10 mouse cellular contexts compared by ENCODE assay signal in the genomic region with DNA sequence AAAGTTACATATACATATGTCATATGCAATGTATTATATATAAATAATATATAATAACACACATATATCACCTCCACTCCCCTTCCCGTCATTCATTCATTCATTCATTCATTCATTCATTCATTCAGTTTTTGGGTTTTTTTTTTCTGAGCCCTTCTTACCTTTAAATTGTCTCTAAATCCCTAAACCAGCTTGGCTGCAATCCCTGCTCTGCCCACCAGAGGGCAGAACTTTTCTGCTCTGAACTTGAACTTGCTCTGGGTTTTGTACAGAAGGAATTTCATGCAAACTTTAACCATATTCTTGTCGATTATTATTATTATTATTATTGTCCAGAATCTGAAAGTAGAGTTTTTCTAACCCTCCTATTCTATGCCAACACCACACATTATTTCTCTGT. TPM values are rescaled to one million over a fixed set of nuclear protein-coding genes. Genes with fewer than 3 reads are reported as not detected.
A peak's percentile ranks its signal among the peaks of the same experiment; 100 is the strongest.
DNase-seq lines count a peak whose midpoint lies in the region; ATAC-seq and TF ChIP-seq lines count a peak whose summit lies in the region.
"Had no signal": no experiment of that assay in that cellular context is flagged by ENCODE, and none has a peak within 500 bp of the region (broad histone marks: within the 10 kb centered on the region; RNA-seq: fewer than 3 reads in every experiment).

No protein-coding gene starts in this region.

- no peaks in the 10 kb centered on the region for H3K36me3 ChIP-seq in liver, embryonic 11.5 days (ENCODE audit: control insufficient read depth, insufficient read depth, low read length)
- no peaks in the 10 kb centered on the region for H3K36me3 ChIP-seq in embryonic facial prominence, embryonic 14.5 days (ENCODE audit: control insufficient read depth, insufficient read depth, low read length)
- H3K36me3 ChIP-seq in liver, embryonic 14.5 days (replicated peaks; ENCODE audit: control insufficient read depth, insufficient read depth, low read depth), result no peaks in the 10 kb centered on the region
- H3K36me3 ChIP-seq: hindbrain, embryonic 15.5 days had no signal

- H3K27ac ChIP-seq in liver, embryonic 11.5 days (ENCODE audit: low read depth, low read length), result no peak overlapping the region
- no peak overlapping the region for H3K27ac ChIP-seq in embryonic facial prominence, embryonic 14.5 days (replicated peaks; ENCODE audit: low read depth, low read length)
- H3K27ac ChIP-seq in liver, embryonic 14.5 days, result no peak overlapping the region
- H3K27ac ChIP-seq: hindbrain, embryonic 15.5 days had no signal

- H3K9ac ChIP-seq in liver, embryonic 11.5 days (ENCODE audit: low read depth, low read length), result no peak overlapping the region
- H3K9ac ChIP-seq in embryonic facial prominence, embryonic 14.5 days (ENCODE audit: low read depth, low read length), result no peak overlapping the region
- H3K9ac ChIP-seq in liver, embryonic 14.5 days (replicated peaks), result no peak overlapping the region
- H3K9ac ChIP-seq: hindbrain, embryonic 15.5 days had no signal

- no peak overlapping the region for H3K4me2 ChIP-seq in liver, embryonic 11.5 days
- H3K4me2 ChIP-seq in embryonic facial prominence, embryonic 14.5 days (ENCODE audit: low read depth, low read length), result no peak overlapping the region
- no peak overlapping the region for H3K4me2 ChIP-seq in liver, embryonic 14.5 days (ENCODE audit: low read depth)
- H3K4me2 ChIP-seq: hindbrain, embryonic 15.5 days had no signal

- TF ChIP-seq EP300 in liver, embryonic 14.5 days (IDR thresholded peaks at IDR 0.05; ENCODE audit: low read depth), result no peak

- no peak for ATAC-seq in liver, embryonic 11.5 days (replicated peaks; ENCODE audit: low FRiP score)
- ATAC-seq in embryonic facial prominence, embryonic 14.5 days (ENCODE audit: low read depth), result no peak
- no peak for ATAC-seq in liver, embryonic 14.5 days (ENCODE audit: insufficient read depth)

- 0% methylated on average over 2 of the region's 2 CpGs for WGBS in liver, embryonic 11.5 days
- 7% methylated on average over 2 of the region's 2 CpGs for WGBS in embryonic facial prominence, embryonic 14.5 days
- WGBS in liver, embryonic 14.5 days (ENCODE audit: insufficient replicate concordance), result 1% methylated on average over 2 of the region's 2 CpGs

- peak; percentile 81 for TF ChIP-seq CTCF in liver, embryonic 14.5 days (IDR thresholded peaks at IDR 0.05; ENCODE audit: low read depth)

- H3K27me3 ChIP-seq in liver, embryonic 11.5 days (replicated peaks; ENCODE audit: control insufficient read depth, insufficient read depth, low read length), result peaks cover 37% of the 10 kb centered on the region
- peaks cover 29% of the 10 kb centered on the region for H3K27me3 ChIP-seq in embryonic facial prominence, embryonic 14.5 days (replicated peaks; ENCODE audit: control insufficient read depth, insufficient read depth, low read length)
- peaks cover 29% of the 10 kb centered on the region for H3K27me3 ChIP-seq in liver, embryonic 14.5 days (ENCODE audit: control insufficient read depth, insufficient read depth, low read length)

- H3K9me3 ChIP-seq in liver, embryonic 11.5 days (ENCODE audit: control insufficient read depth, low read length), result no peaks in the 10 kb centered on the region
- 0 out of 2 replicates have a peak, but pooled peaks cover 4% of the 10 kb centered on the region for H3K9me3 ChIP-seq in embryonic facial prominence, embryonic 14.5 days (ENCODE audit: control insufficient read depth, low read length)
- no peaks in the 10 kb centered on the region for H3K9me3 ChIP-seq in liver, embryonic 14.5 days (ENCODE audit: control insufficient read depth, low read length)
- H3K9me3 ChIP-seq: hindbrain, embryonic 15.5 days had no signal

- H3K4me1 ChIP-seq in liver, embryonic 11.5 days (replicated peaks; ENCODE audit: control insufficient read depth, insufficient read depth, low read length), result 0 out of 2 replicates have a peak, but pooled peaks cover 2% of the 10 kb centered on the region
- no peaks in the 10 kb centered on the region for H3K4me1 ChIP-seq in embryonic facial prominence, embryonic 14.5 days (ENCODE audit: control insufficient read depth, insufficient read depth, low read length)
- H3K4me1 ChIP-seq in liver, embryonic 14.5 days (replicated peaks; ENCODE audit: control insufficient read depth in 2 of 2, insufficient read depth in 2 of 2, low read length in 1 of 2), result no peaks in the 10 kb centered on the region
- H3K4me1 ChIP-seq: hindbrain, embryonic 15.5 days had no signal

- H3K4me3 ChIP-seq in liver, embryonic 11.5 days (ENCODE audit: low read depth, low read length), result no peak overlapping the region
- H3K4me3 ChIP-seq in embryonic facial prominence, embryonic 14.5 days (ENCODE audit: low read depth, low read length), result no peak overlapping the region
- no peak overlapping the region for H3K4me3 ChIP-seq in liver, embryonic 14.5 days (ENCODE audit: insufficient read depth in 1 of 2, low read depth in 2 of 2, low read length in 2 of 2)
- H3K4me3 ChIP-seq: hindbrain, embryonic 15.5 days had no signal

- peak; percentile 76 to 78 for DNase-seq in adrenal gland, adult 18-20 months (ENCODE audit: low spot score in 2 of 2)
- no peak for DNase-seq in adrenal gland, postnatal 4 days (ENCODE audit: low spot score in 2 of 2)
- DNase-seq in liver, result peak; percentile 78
- DNase-seq in liver, embryonic 11.5 days (ENCODE audit: low spot score), result no peak
- peak; percentile 67 for DNase-seq in adrenal gland, adult 2 months
- DNase-seq in embryonic facial prominence, embryonic 14.5 days (ENCODE audit: low spot score), result peak; percentile 63
- peak; percentile 48 to 69 (median 56) for DNase-seq in liver, embryonic 14.5 days (ENCODE audit: low read depth in 3 of 3, low spot score in 3 of 3)
- peak; percentile 51 to 82 for DNase-seq in spleen, adult 18-20 months

RNA-seq across cellular contexts. Expression of a gene that starts 7.3 kb away (rescaled TPM):
- total RNA-seq in adrenal gland, adult 18-20 months (2021), result 10 to 100 TPM; 48.3 to 49.1 TPM
- 10 to 100 TPM; 67.0 to 70.3 TPM for total RNA-seq in adrenal gland, postnatal 4 days (2021)
- 10.2 and 12.8 TPM in 2 replicates for polyA plus RNA-seq in liver, embryonic 11.5 days (2014; fragmentation: Nextera tagmentation; extraction: Ambion mirVana)
- 10 to 100 TPM; 44.2 to 58.5 TPM for total RNA-seq in adrenal gland, adult 2 months (2021)
- 144 and 152 TPM in 2 replicates for polyA plus RNA-seq in adrenal gland, adult 2 months (2012; rRNA removed)
- polyA plus RNA-seq in embryonic facial prominence, embryonic 14.5 days (2014; fragmentation: Nextera tagmentation; extraction: Ambion mirVana), result 20.2 and 22.6 TPM in 2 replicates
- polyA plus RNA-seq in liver, embryonic 14.5 days (2012; rRNA removed), result 18.1 and 20.2 TPM in 2 replicates
- polyA plus RNA-seq in liver, embryonic 14.5 days (2014; fragmentation: Nextera tagmentation; extraction: Ambion mirVana), result 3.5 and 3.7 TPM in 2 replicates

RNA-seq across cellular contexts. Expression of a gene that starts 14.2 kb away (rescaled TPM):
- not detected for total RNA-seq in adrenal gland, adult 18-20 months (2021)
- not detected for total RNA-seq in adrenal gland, postnatal 4 days (2021)
- not detected in 2 replicates for polyA plus RNA-seq in liver, embryonic 11.5 days (2014; fragmentation: Nextera tagmentation; extraction: Ambion mirVana)
- not detected for total RNA-seq in adrenal gland, adult 2 months (2021)
- polyA plus RNA-seq in adrenal gland, adult 2 months (2012; rRNA removed), result not detected in 2 replicates
- not detected in 2 replicates for polyA plus RNA-seq in embryonic facial prominence, embryonic 14.5 days (2014; fragmentation: Nextera tagmentation; extraction: Ambion mirVana)
- not detected in 2 replicates for polyA plus RNA-seq in liver, embryonic 14.5 days (2012; rRNA removed)
- polyA plus RNA-seq in liver, embryonic 14.5 days (2014; fragmentation: Nextera tagmentation; extraction: Ambion mirVana), result not detected in 2 replicates
- polyA plus RNA-seq: neural tube, embryonic 14.5 days had no signal

RNA-seq across cellular contexts. Expression of a gene that starts 14.9 kb away (rescaled TPM):
- 100 to 1,000 TPM; 127 to 137 TPM for total RNA-seq in adrenal gland, adult 18-20 months (2021)
- 10 to 100 TPM; 70.0 to 74.7 TPM for total RNA-seq in adrenal gland, postnatal 4 days (2021)
- polyA plus RNA-seq in liver, embryonic 11.5 days (2014; fragmentation: Nextera tagmentation; extraction: Ambion mirVana), result 12.4 and 13.9 TPM in 2 replicates
- total RNA-seq in adrenal gland, adult 2 months (2021), result 100 to 1,000 TPM; 130 to 142 TPM
- polyA plus RNA-seq in adrenal gland, adult 2 months (2012; rRNA removed), result 743 and 836 TPM in 2 replicates
- polyA plus RNA-seq in embryonic facial prominence, embryonic 14.5 days (2014; fragmentation: Nextera tagmentation; extraction: Ambion mirVana), result 43.3 and 58.2 TPM in 2 replicates
- polyA plus RNA-seq in liver, embryonic 14.5 days (2012; rRNA removed), result 17.9 and 20.7 TPM in 2 replicates
- 8.3 and 10.6 TPM in 2 replicates for polyA plus RNA-seq in liver, embryonic 14.5 days (2014; fragmentation: Nextera tagmentation; extraction: Ambion mirVana)

RNA-seq across cellular contexts. Expression of a gene that starts 25.7 kb away (rescaled TPM):
- 10 to 100 TPM; 13.0 to 14.7 TPM for total RNA-seq in adrenal gland, adult 18-20 months (2021)
- total RNA-seq in adrenal gland, postnatal 4 days (2021), result 10 to 100 TPM; 23.4 to 25.3 TPM
- polyA plus RNA-seq in liver, embryonic 11.5 days (2014; fragmentation: Nextera tagmentation; extraction: Ambion mirVana), result 3.7 and 4.3 TPM in 2 replicates
- 10 to 100 TPM; 12.6 to 16.1 TPM for total RNA-seq in adrenal gland, adult 2 months (2021)
- 77.3 and 86.0 TPM in 2 replicates for polyA plus RNA-seq in adrenal gland, adult 2 months (2012; rRNA removed)
- 13.4 and 16.3 TPM in 2 replicates for polyA plus RNA-seq in embryonic facial prominence, embryonic 14.5 days (2014; fragmentation: Nextera tagmentation; extraction: Ambion mirVana)
- 3.3 and 4.3 TPM in 2 replicates for polyA plus RNA-seq in liver, embryonic 14.5 days (2012; rRNA removed)
- 0.60 and 1.3 TPM in 2 replicates for polyA plus RNA-seq in liver, embryonic 14.5 days (2014; fragmentation: Nextera tagmentation; extraction: Ambion mirVana)

RNA-seq across cellular contexts. Expression of a gene that starts 44.5 kb away (rescaled TPM):
- total RNA-seq in adrenal gland, adult 18-20 months (2021), result 100 to 1,000 TPM in 1 of 2 experiments, 10 to 100 TPM in 1; 92.0 to 105 TPM
- total RNA-seq in adrenal gland, postnatal 4 days (2021), result 100 to 1,000 TPM; 109 to 119 TPM
- 26.3 and 28.4 TPM in 2 replicates for polyA plus RNA-seq in liver, embryonic 11.5 days (2014; fragmentation: Nextera tagmentation; extraction: Ambion mirVana)
- total RNA-seq in adrenal gland, adult 2 months (2021), result 100 to 1,000 TPM in 1 of 2 experiments, 10 to 100 TPM in 1; 94.4 to 103 TPM
- polyA plus RNA-seq in adrenal gland, adult 2 months (2012; rRNA removed), result 123 and 159 TPM in 2 replicates
- polyA plus RNA-seq in embryonic facial prominence, embryonic 14.5 days (2014; fragmentation: Nextera tagmentation; extraction: Ambion mirVana), result 23.6 and 23.8 TPM in 2 replicates
- 27.3 and 29.1 TPM in 2 replicates for polyA plus RNA-seq in liver, embryonic 14.5 days (2012; rRNA removed)
- 10.7 and 11.8 TPM in 2 replicates for polyA plus RNA-seq in liver, embryonic 14.5 days (2014; fragmentation: Nextera tagmentation; extraction: Ambion mirVana)

Comparison
In these comparisons a context has a peak if more than half of its experiments do, and no peak if none do; other contexts are left out.
1. DNase-seq: peak in adrenal gland, adult 18-20 months (2 of 2), liver (single experiment), adrenal gland, adult 2 months (single experiment), embryonic facial prominence, embryonic 14.5 days (single experiment), liver, embryonic 14.5 days (3 of 3) and spleen, adult 18-20 months (2 of 2); none in adrenal gland, postnatal 4 days (0 of 2) and liver, embryonic 11.5 days (single experiment).
2. RNA of a gene that starts 14.9 kb away (polyA plus RNA-seq): 743 to 836 TPM in adrenal gland, adult 2 months; 43.3 to 58.2 TPM in embryonic facial prominence, embryonic 14.5 days, 8.3 to 20.7 TPM in liver, embryonic 14.5 days and 12.4 to 13.9 TPM in liver, embryonic 11.5 days; every median in the first group is over 10 times any median in the second.